Mouse (Mus musculus) adrenal gland, postnatal 0 days (tissue): ENCODE measurements around the gene Olfr390. TPM values are rescaled to one million over a fixed set of nuclear protein-coding genes. Genes with fewer than 3 reads are reported as not detected.

Source experiments
- polyA plus RNA-seq: library from polyadenylated mRNA; unstranded; fragments of >200 nt; fragmentation: Nextera tagmentation; extraction: Ambion mirVana; gene quantifications from 2 replicates; pipeline ENCODE4 v1.2.1, GENCODE M21; 2015

Olfr390 gene
- not detected in 2 replicates for polyA plus RNA-seq

DNA sequence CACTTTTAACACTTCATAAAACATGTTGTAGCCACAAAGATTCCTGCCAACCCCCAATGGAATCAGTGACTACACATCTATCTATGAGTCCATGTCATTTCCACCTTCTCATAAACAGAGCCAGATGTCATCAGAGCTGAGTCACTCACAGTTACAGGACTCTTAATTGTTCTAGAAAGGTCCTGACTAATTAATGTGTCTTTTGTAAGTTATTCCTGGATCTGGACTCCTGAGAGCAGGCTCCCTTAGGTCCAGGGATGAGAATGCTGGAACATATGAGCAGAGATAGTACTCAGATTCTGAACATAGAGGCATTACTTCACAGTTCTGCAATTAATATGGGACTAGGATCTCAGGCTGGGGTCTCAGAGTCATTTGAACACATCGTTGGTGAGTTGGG, at the start of gene Olfr390:
Gene Olfr390 (plus strand): TSS at position 301 of the 400 bp plus-strand sequence.

DNA sequence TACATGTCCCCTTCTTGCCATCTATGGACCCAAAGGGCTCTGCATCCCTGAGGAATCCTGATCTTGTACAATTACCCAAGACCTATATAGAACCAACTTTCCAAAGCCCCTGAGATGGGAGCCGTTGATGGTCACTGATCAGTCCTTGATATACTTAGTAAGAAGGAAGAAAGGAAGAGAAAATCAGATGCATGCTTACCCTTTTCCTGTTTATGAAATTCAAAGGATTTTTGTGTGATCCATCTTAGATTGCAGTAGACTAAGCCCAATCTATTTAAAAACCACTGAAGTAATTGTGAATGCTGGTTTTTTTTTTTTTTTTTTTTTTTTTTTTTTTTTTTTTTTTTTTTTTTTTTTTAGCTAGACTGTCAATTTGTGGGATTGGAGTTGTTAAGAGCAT, 2.2 kb upstream of the Olfr390 start, which contains the start of gene Olfr389:
Gene Olfr389 (minus strand): TSS at position 101 of the 400 bp plus-strand sequence.

DNA sequence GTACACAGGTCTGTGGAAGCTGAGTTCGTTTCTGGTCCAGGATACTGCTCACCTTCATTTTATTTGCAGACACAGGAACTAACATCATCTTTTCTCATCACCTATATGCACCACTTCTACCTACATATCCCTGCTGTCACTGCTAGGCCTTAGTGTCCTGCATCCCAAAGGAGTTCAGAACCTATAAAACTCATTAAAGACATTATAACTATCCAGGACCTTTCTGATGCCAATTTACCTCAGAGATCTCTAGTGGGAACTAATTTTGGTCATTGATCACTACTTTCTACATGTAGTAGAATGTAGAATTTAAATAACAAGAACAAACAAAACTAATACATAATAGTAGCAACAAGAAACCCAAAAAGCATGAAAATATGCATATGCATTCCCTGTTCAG, 20.2 kb downstream of the Olfr390 start, which contains the start of gene Olfr391-ps:
Gene Olfr391-ps (minus strand): TSS at position 101 of the 400 bp plus-strand sequence.

DNA sequence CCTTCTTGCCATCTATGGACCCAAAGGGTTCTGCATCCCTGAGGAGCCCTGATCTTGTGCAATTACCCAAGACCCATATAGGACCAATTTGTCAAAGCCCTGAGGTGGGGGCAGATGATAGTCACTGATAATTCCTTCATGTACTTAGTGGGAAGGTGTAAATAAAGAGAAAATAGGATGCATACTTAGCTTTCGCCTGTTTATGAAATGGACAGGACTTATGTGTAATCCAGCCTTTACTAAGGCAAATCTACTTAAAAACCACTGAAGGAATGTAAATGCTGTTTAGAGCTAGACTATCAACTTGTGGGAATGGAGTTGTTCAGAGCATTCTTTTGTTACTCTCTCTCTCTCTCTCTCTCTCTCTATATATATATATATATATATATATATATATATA, 34.2 kb downstream of the Olfr390 start, which contains the start of gene Olfr392:
Gene Olfr392 (minus strand): TSS at position 101 of the 400 bp plus-strand sequence.

Other genes with a start within 250 kb of the Olfr390 start
- gene Olfr385, start 190.0 kb upstream of the Olfr390 start, polyA plus RNA-seq: not detected in 2 replicates
- not detected in 2 replicates for gene Olfr384, start 184.4 kb upstream of the Olfr390 start, polyA plus RNA-seq
- gene Zfp735, start 94.2 kb upstream of the Olfr390 start, polyA plus RNA-seq: not detected in 2 replicates
- gene Olfr389, start 2.3 kb upstream of the Olfr390 start, polyA plus RNA-seq: not detected in 2 replicates
- not detected in 2 replicates for gene Olfr391-ps, start 20.1 kb downstream of the Olfr390 start, polyA plus RNA-seq
- not detected in 2 replicates for gene Olfr392, start 34.1 kb downstream of the Olfr390 start, polyA plus RNA-seq
- gene Olfr393, start 68.5 kb downstream of the Olfr390 start, polyA plus RNA-seq: not detected in 2 replicates
- gene Olfr394, start 107.8 kb downstream of the Olfr390 start, polyA plus RNA-seq: not detected in 2 replicates
- not detected in 2 replicates for gene Olfr395, start 126.3 kb downstream of the Olfr390 start, polyA plus RNA-seq
- gene Olfr23, start 153.7 kb downstream of the Olfr390 start, polyA plus RNA-seq: not detected in 2 replicates
- not detected in 2 replicates for gene Olfr397, start 177.9 kb downstream of the Olfr390 start, polyA plus RNA-seq
- gene Olfr398, start 207.4 kb downstream of the Olfr390 start, polyA plus RNA-seq: not detected in 2 replicates